Mouse (Mus musculus) neural tube, postnatal 0 days (tissue): ENCODE data around the gene Gtpbp10. TPM values are rescaled to one million over a fixed set of nuclear protein-coding genes. Genes with fewer than 3 reads are reported as not detected.

Experiments used
- polyA plus RNA-seq: library from polyadenylated mRNA; unstranded; fragments of >200 nt; fragmentation: Nextera tagmentation; extraction: Ambion mirVana; gene quantifications from 2 replicates; pipeline ENCODE4 v1.2.1, GENCODE M21; 2015

The Gtpbp10 gene
- 10.6 and 11.7 TPM in 2 replicates for polyA plus RNA-seq

DNA sequence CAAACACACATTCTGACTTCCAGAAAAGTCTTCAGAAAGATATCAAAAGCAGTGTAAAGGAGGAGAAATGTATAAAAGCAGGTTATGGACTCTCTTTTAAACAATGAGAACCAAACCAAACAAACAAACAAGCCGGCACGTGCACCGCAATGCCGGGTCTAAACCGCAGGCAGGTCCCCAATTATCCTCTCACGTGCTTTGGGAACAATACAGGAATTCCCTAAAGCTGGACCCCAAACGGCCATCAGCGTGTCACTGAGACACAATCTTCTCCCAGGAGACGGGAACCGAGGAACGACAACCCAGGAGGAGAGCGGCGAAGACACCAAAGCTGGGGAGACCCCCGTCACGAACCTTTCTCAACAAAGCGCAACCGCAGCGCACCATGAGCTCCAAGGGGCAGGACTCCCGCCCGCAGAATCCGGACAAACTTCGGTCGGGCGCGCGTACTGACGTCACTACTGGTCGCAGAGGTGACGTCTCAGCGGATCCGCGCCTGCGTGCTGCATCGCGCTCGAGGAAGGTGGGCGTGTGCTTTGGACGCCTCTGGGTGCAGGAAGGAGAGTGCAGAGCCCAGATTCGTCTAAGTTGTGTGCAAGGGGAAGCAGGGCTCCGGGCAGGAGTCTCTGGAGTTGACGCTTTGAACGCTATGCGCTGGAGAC, at the start of gene Gtpbp10:
Gtpbp10 (minus strand) TSS at position 460 of the 662 bp plus-strand sequence.

GRCm38 (mm10) chr5:5573749-5574317, 14.5 kb upstream of the Gtpbp10 start, which contains the start of gene Gm8773:
Gene Gm8773, plus strand, starts transcription at chr5:5573799.

DNA sequence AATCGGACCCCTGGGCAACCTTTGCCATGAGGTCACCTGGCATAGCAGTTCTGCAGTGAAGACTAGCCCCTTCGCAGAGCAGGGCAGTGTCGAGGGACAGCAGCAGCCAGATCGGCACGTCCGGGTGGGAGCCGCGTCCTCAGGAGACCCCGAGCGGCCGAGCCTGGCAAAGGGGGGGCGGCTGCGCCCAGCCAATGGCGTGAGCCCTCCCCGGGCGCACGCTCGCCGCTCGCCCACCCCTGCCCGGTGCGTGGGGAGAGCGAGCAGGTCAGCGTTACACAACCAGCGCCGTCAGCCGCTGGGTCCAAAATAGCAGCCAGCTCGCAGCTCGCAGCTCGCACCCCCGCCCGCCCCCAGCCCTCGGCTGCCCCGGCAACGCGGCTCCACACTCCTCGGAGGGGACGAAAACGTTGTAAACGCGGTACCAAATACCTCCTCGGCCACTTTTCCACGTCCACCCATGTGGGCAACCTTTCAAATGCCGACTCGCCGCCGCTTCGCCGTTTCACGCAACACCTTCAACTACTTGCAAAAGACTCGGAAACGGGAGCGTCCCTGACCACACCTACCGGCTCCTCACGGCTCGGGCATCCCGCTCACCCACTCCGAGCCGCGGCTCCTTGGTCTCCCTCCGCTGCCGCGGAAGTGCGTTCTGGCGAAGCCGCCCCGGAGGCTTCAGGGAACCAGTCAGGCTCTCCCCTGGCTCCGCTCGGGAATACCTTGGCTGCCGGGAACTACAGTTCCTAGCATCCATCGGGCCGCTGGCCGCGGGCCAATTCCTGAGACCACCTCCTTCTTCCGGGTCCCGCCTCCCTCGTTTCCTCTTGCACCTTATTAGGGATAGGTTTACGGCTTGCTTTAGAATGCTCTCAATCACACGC, 44.9 kb downstream of the Gtpbp10 start, which contains the start of gene Cldn12:
Cldn12 (minus strand) TSS at position 763 of the 881 bp plus-strand sequence.

Other genes with a start within 250 kb of the Gtpbp10 start
- gene Cdk14, start 139.2 kb downstream of the Gtpbp10 start, polyA plus RNA-seq: 52.9 and 56.2 TPM in 2 replicates
- 0.23 TPM in 1 of 2 replicates, not detected in the other for gene 1700015F17Rik, start 80.4 kb downstream of the Gtpbp10 start, polyA plus RNA-seq
- gene Cldn12, start 44.6 kb downstream of the Gtpbp10 start, polyA plus RNA-seq: 12.6 and 13.4 TPM in 2 replicates
- gene Gm8773, start 14.3 kb upstream of the Gtpbp10 start, polyA plus RNA-seq: 8.2 and 10.2 TPM in 2 replicates
- gene Cfap69, start 104.7 kb upstream of the Gtpbp10 start, polyA plus RNA-seq: 8.3 TPM in 2 replicates
- gene Steap2, start 135.0 kb upstream of the Gtpbp10 start, polyA plus RNA-seq: 8.4 TPM in 2 replicates
- gene Steap1, start 189.8 kb upstream of the Gtpbp10 start, polyA plus RNA-seq: 1.5 and 2.2 TPM in 2 replicates